Mouse (Mus musculus): Measurements from ENCODE around the gene D17Wsu92e. TPM values are rescaled to one million over a fixed set of nuclear protein-coding genes. Genes with fewer than 3 reads are reported as not detected.

The D17Wsu92e gene
- polyA plus RNA-seq, 1 experiment from 2014 or later, result 27.4 TPM

DNA sequence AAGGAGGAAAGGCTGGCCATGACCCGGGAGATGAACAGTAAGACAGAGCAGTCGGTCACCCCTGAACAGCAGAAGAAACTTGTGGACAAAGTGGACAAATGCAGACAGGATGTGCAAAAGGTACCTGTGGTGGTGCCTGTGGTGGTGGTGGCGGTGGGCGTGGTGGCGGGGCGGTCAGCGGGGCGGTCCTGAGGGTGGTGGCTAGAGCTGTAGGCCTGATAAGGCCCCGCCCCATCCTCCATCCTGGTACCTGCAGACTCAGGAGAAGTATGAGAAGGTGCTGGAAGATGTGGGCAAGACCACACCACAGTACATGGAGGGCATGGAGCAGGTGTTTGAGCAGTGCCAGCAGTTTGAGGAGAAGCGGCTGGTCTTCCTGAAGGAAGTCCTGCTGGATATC is 114.8 kb downstream of the D17Wsu92e start:
- no peak for TF ChIP-seq CTCF (IDR thresholded peaks at IDR 0.05; ENCODE audit: low read depth)
- WGBS, result 45% methylated on average over 9 of the region's 10 CpGs
- ATAC-seq, result no peak

DNA sequence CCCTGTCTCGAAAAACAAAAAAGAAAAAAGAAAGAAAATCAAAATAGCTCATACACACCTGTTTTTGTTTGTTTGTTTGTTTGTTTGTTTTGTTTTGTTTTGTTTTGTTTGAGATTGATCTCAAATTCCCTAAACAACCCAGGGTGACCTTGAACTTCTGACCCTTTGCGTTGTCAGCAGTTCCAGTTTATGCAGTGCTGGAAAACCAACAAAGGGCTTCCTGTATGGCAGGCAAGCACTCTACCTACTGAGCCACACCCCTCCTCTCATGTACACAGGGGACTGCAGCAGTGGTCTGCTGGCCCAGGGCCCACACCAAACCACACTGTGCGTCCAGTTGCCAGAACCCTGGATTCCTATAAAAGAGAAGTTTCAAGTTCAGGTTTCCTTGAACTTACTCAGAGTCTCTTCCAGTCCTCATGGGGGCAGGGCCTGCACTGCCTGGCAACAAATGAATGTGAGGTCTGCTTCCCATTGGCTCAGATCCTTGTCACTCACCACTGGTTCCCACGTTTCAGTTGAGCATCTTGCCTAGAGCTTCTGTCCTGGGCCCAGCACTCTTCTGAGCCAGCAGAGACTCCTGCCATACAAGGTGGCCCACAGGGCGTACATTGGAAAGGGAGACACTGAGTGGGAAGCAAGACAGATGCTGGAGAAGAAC is 116.4 kb downstream of the D17Wsu92e start:
- ATAC-seq, result no peak
- Histone ChIP-seq H3K27ac (ENCODE audit: low read depth, low read length) (no peak overlapping the region), H3K4me2 (replicated peaks; ENCODE audit: low read depth) (no peak overlapping the region), H3K27me3 (replicated peaks; ENCODE audit: control insufficient read depth, insufficient read depth, low read length) (no peaks in the 10 kb centered on the region), H3K36me3 (ENCODE audit: control insufficient read depth, insufficient read depth) (no peaks in the 10 kb centered on the region), H3K9ac (ENCODE audit: low read depth, low read length) (no peak overlapping the region), H3K9me3 (ENCODE audit: control insufficient read depth) (0 out of 2 replicates have a peak, but pooled peaks cover under 1% of the 10 kb centered on the region), H3K4me1 (replicated peaks; ENCODE audit: control insufficient read depth, insufficient read depth, low read length) (no peaks in the 10 kb centered on the region), H3K4me3 (ENCODE audit: low read depth, low read length) (no peak overlapping the region)
- 67% methylated on average over 5 of the region's 5 CpGs for WGBS
- no peak for TF ChIP-seq CTCF (IDR thresholded peaks at IDR 0.05; ENCODE audit: low read depth)

More for the DNA sequence above, 114.8 kb downstream of the D17Wsu92e start:
- Histone ChIP-seq H3K36me3 (ENCODE audit: control insufficient read depth, insufficient read depth) (no peaks in the 10 kb centered on the region), H3K9me3 (ENCODE audit: control insufficient read depth) (no peaks in the 10 kb centered on the region), H3K27ac (ENCODE audit: low read depth, low read length) (no peak overlapping the region), H3K9ac (ENCODE audit: low read depth, low read length) (no peak overlapping the region), H3K27me3 (replicated peaks; ENCODE audit: control insufficient read depth, insufficient read depth, low read length) (no peaks in the 10 kb centered on the region), H3K4me1 (replicated peaks; ENCODE audit: control insufficient read depth, insufficient read depth, low read length) (no peaks in the 10 kb centered on the region), H3K4me2 (replicated peaks; ENCODE audit: low read depth) (no peak overlapping the region), H3K4me3 (ENCODE audit: low read depth, low read length) (no peak overlapping the region)

DNA sequence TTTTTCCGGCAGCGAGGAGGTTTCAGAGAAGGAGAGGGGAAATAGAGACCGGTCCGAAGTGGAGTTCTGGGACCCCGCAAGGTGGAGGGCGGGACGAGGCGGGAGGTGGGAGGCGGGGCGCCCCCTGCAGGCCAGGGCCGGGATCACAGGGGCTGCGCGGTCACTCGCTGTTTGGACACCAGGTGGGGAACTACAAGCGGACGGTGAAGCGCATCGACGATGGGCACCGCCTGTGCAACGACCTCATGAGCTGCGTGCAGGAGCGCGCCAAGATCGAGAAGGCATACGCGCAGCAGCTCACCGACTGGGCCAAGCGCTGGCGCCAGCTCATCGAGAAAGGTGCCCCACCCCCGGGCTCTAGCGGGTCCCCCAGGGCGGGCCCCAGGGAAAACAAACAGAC is 117.9 kb downstream of the D17Wsu92e start:
- H3K4me1 ChIP-seq (replicated peaks; ENCODE audit: control insufficient read depth, insufficient read depth, low read length), result no peaks in the 10 kb centered on the region
- no peaks in the 10 kb centered on the region for H3K36me3 ChIP-seq (ENCODE audit: control insufficient read depth, insufficient read depth)
- peak overlapping the region; percentile 65 for H3K4me2 ChIP-seq (replicated peaks; ENCODE audit: low read depth)
- peak; percentile 25; the same call in 1 of the 2 replicates for ATAC-seq
- peak overlapping the region; percentile 26 for H3K4me3 ChIP-seq (ENCODE audit: low read depth, low read length)
- WGBS, result 2% methylated on average over 34 of the region's 34 CpGs
- H3K9me3 ChIP-seq (ENCODE audit: control insufficient read depth), result 0 out of 2 replicates have a peak, but pooled peaks cover 3% of the 10 kb centered on the region
- no peaks in the 10 kb centered on the region for H3K27me3 ChIP-seq (replicated peaks; ENCODE audit: control insufficient read depth, insufficient read depth, low read length)
- TF ChIP-seq CTCF (IDR thresholded peaks at IDR 0.05; ENCODE audit: low read depth), result peak; percentile 88
- no peak overlapping the region for H3K27ac ChIP-seq (ENCODE audit: low read depth, low read length)
- H3K9ac ChIP-seq (ENCODE audit: low read depth, low read length), result no peak overlapping the region

DNA sequence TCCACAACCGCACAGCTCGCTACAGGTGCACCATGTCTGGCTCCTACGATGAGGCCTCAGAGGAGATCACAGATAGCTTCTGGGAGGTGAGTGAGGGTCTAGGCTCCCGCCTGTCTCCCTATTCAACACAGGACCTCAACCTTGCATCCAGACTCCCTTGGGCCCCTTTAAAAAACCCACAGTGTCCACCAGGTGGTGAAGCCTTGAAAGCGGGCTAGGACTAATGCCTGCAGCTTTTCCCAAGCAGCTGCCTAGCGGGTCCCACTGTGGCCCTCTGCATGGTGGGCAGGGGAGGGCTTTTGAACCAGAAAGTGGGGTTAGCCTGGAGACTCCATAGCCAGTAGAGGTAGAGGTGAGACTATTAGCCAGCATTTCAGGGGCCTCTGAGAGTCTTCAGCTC is 118.6 kb downstream of the D17Wsu92e start:
- no peak for ATAC-seq
- Histone ChIP-seq H3K4me1 (replicated peaks; ENCODE audit: control insufficient read depth, insufficient read depth, low read length) (no peaks in the 10 kb centered on the region), H3K27me3 (replicated peaks; ENCODE audit: control insufficient read depth, insufficient read depth, low read length) (no peaks in the 10 kb centered on the region), H3K4me3 (ENCODE audit: low read depth, low read length) (no peak overlapping the region), H3K36me3 (ENCODE audit: control insufficient read depth, insufficient read depth) (no peaks in the 10 kb centered on the region), H3K4me2 (replicated peaks; ENCODE audit: low read depth) (peak overlapping the region; percentile 65; the same call in 1 of the 2 replicates), H3K9ac (ENCODE audit: low read depth, low read length) (no peak overlapping the region), H3K9me3 (ENCODE audit: control insufficient read depth) (0 out of 2 replicates have a peak, but pooled peaks cover 3% of the 10 kb centered on the region), H3K27ac (ENCODE audit: low read depth, low read length) (no peak overlapping the region)
- TF ChIP-seq CTCF (IDR thresholded peaks at IDR 0.05; ENCODE audit: low read depth), result no peak
- WGBS, result 84% methylated on average over 6 of the region's 6 CpGs

Other genes with a start within 250 kb of the D17Wsu92e start
- 43.3 and 43.4 TPM in 2 replicates for gene Nudt3, start 197.2 kb downstream of the D17Wsu92e start, polyA plus RNA-seq (2015; fragmentation: Nextera tagmentation; extraction: Ambion mirVana)
- gene RPS10-NUDT3, start 185.4 kb downstream of the D17Wsu92e start, polyA plus RNA-seq (2015; fragmentation: Nextera tagmentation; extraction: Ambion mirVana), result not detected in 2 replicates
- gene Rps10, start 184.0 kb downstream of the D17Wsu92e start, polyA plus RNA-seq (2015; fragmentation: Nextera tagmentation; extraction: Ambion mirVana), result 591 and 603 TPM in 2 replicates
- 1.2 and 1.4 TPM in 2 replicates for gene Pacsin1, start 165.1 kb downstream of the D17Wsu92e start, polyA plus RNA-seq (2015; fragmentation: Nextera tagmentation; extraction: Ambion mirVana)
- gene Spdef, start 91.7 kb downstream of the D17Wsu92e start, polyA plus RNA-seq (2015; fragmentation: Nextera tagmentation; extraction: Ambion mirVana), result 8.9 and 9.9 TPM in 2 replicates
- gene Snrpc, start 17.5 kb upstream of the D17Wsu92e start, polyA plus RNA-seq (2015; fragmentation: Nextera tagmentation; extraction: Ambion mirVana), result 156 and 160 TPM in 2 replicates
- gene Uhrf1bp1, start 35.8 kb upstream of the D17Wsu92e start, polyA plus RNA-seq (2015; fragmentation: Nextera tagmentation; extraction: Ambion mirVana), result 1.4 and 1.6 TPM in 2 replicates
- 9.8 and 10.0 TPM in 2 replicates for gene Anks1, start 88.7 kb upstream of the D17Wsu92e start, polyA plus RNA-seq (2015; fragmentation: Nextera tagmentation; extraction: Ambion mirVana)
- 26.1 and 28.6 TPM in 2 replicates for gene Taf11, start 89.2 kb upstream of the D17Wsu92e start, polyA plus RNA-seq (2015; fragmentation: Nextera tagmentation; extraction: Ambion mirVana)